Mouse (Mus musculus) forebrain, embryonic 11.5 days (tissue): ENCODE data around the gene Ptges3l. TPM values are rescaled to one million over a fixed set of nuclear protein-coding genes. Genes with fewer than 3 reads are reported as not detected.
"Not testable (repeated sequence)": the region's sequence is repeated elsewhere in the genome, so short reads cannot be mapped to it uniquely, and the experiment has no call there.

Experiments used
- ATAC-seq: fragments of 200-750 bp; cut with Nextera tagmentation; replicated peaks from 2 replicates; pipeline ENCODE4 v1.8.0; 2017; ENCODE audit warnings: moderate TSS enrichment; ENCODE audit not compliant: low FRiP score
- DNase-seq: peaks from one replicate; pipeline ENCODE4 v3.0.0-alpha.2; 2017; ENCODE audit warnings: low spot score
- H3K27ac ChIP-seq: fragments of 300-500 bp; sonication (generic); 2 replicates; pipeline ENCODE4 v1.5.1; 2014; ENCODE audit warnings: low read depth, low read length
- H3K27me3 ChIP-seq: fragments of 300-500 bp; sonication (generic); 2 replicates; pipeline ENCODE4 v1.6.1; 2014; ENCODE audit warnings: mild to moderate bottlenecking, low read length, mixed read lengths; ENCODE audit not compliant: control insufficient read depth, insufficient read depth
- H3K36me3 ChIP-seq: fragments of 300-500 bp; sonication (generic); 2 replicates; pipeline ENCODE4 v1.6.1; 2014; ENCODE audit warnings: mild to moderate bottlenecking, low read length, moderate library complexity, mixed read lengths; ENCODE audit not compliant: control insufficient read depth, insufficient read depth
- H3K4me1 ChIP-seq: fragments of 300-500 bp; sonication (generic); replicated peaks from 2 replicates; pipeline ENCODE4 v1.6.1; 2014; ENCODE audit warnings: low read length, mixed read lengths; ENCODE audit not compliant: control insufficient read depth, insufficient read depth
- H3K4me2 ChIP-seq: fragments of 300-500 bp; sonication (generic); 2 replicates; pipeline ENCODE4 v1.6.1; 2014; ENCODE audit warnings: low read depth, mild to moderate bottlenecking, low read length, moderate library complexity, mixed read lengths; ENCODE audit not compliant: severe bottlenecking
- H3K4me3 ChIP-seq: fragments of 300-500 bp; sonication (generic); 2 replicates; pipeline ENCODE4 v1.5.1; 2014; ENCODE audit warnings: low read depth, low read length
- H3K9ac ChIP-seq: fragments of 300-500 bp; sonication (generic); 2 replicates; pipeline ENCODE4 v1.6.1; 2014; ENCODE audit warnings: low read length
- H3K9me3 ChIP-seq: fragments of 300-500 bp; sonication (generic); 2 replicates; pipeline ENCODE4 v1.6.1; 2016; ENCODE audit warnings: low read length, mixed read lengths; ENCODE audit not compliant: control insufficient read depth
- WGBS: fragments of 180-500 bp; shearing (Covaris S2); extraction: QIAGEN DNeasy Blood & Tissue Kit; methylation state at CpG from one replicate; pipeline ENCODE4 v1.1.7; 2014; 5-methylcytosine and 5-hydroxymethylcytosine counted together
- polyA plus RNA-seq: library from polyadenylated mRNA; unstranded; fragments of >200 nt; fragmentation: Nextera tagmentation; extraction: Ambion mirVana; gene quantifications from 2 replicates; pipeline ENCODE4 v1.2.1, GENCODE M21; 2014

The Ptges3l gene
- polyA plus RNA-seq, 1 experiment from 2014 or later, result 1.6 TPM

DNA sequence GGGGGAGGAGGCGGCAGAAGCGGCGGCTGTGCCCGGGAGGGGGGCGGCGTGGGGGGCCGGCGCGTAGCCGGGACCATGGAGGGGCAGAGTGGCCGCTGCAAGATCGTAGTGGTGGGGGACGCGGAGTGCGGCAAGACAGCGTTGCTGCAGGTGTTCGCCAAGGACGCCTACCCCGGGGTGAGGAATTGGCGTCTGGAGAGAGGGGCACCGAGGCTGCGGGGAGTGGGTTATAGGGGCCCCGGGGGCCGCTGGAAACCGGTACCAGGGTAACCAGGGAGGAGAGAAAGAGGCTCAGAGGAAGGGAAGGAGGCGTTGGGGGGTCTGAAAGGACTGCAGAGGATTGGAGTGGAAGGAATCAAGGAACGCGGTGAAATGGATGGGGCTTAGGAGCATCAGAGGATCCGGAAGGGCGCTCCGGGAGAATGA lies 43.1 kb upstream of the Ptges3l start:
- Histone ChIP-seq H3K4me1 (peaks cover 15% of the 10 kb centered on the region), H3K4me2 (peak overlapping the region; percentile 63), H3K36me3 (no peaks in the 10 kb centered on the region), H3K27me3 (no peaks in the 10 kb centered on the region), H3K4me3 (peak overlapping the region; percentile 78), H3K9ac (peak overlapping the region; percentile 89), H3K27ac (peak overlapping the region; percentile 71), H3K9me3 (no peaks in the 10 kb centered on the region)
- ATAC-seq (peak; percentile 55; the same call in 1 of the 2 replicates), DNase-seq (no peak)
- whole genome bisulfite sequencing, result under 1% methylated on average over 30 of the region's 31 CpGs

DNA sequence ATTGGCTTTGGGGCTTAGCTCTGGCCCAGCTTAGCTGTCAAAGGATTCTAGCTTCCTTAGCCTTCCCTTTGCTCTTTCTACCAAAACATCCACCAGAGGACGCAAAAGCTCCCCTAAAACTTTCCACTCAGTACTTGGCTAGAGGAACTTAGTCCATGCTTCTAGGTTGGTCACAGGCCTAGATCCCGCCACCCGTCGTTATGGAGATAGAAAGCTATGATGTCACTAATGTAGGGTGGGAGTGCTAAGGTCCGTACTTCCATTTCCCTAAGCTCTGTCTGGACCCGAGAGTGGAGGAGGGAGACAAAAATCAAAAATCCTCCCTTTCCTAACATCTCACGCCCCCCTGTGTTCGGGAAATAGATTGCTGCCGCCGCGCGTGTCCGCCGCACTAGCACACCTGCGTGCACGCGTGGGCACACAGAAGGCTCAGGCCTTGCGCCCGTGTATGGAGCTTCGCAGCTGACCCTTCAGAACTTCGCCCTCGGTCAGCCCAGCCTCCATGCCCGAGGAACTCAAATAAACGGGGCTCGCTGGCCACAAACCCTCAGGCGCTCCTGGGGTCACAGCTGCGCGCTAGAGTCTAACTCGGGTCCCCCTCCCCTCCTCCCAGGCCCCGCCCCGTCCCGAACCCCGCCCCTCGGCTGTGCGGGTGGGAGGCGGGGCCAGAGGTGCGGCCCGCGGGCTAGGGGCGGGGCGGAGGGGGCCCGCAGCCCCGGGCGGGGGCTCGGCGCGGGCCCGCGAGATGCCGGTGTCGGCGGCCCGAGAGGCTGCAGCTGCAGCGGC lies 42.5 kb upstream of the Ptges3l start:
- ATAC-seq (peak; percentile 72), DNase-seq (peak; percentile 93)
- under 1% methylated on average over 50 of the region's 54 CpGs for WGBS
- H3K27me3 ChIP-seq, result no peaks in the 10 kb centered on the region
- H3K9me3 ChIP-seq, result no peaks in the 10 kb centered on the region
- H3K4me1 ChIP-seq, result peaks cover 20% of the 10 kb centered on the region
- H3K9ac ChIP-seq, result peak overlapping the region; percentile 89
- H3K36me3 ChIP-seq, result no peaks in the 10 kb centered on the region
- H3K4me2 ChIP-seq, result peak overlapping the region; percentile 63
- H3K27ac ChIP-seq, result peak overlapping the region; percentile 71
- peak overlapping the region; percentile 78 for H3K4me3 ChIP-seq

DNA sequence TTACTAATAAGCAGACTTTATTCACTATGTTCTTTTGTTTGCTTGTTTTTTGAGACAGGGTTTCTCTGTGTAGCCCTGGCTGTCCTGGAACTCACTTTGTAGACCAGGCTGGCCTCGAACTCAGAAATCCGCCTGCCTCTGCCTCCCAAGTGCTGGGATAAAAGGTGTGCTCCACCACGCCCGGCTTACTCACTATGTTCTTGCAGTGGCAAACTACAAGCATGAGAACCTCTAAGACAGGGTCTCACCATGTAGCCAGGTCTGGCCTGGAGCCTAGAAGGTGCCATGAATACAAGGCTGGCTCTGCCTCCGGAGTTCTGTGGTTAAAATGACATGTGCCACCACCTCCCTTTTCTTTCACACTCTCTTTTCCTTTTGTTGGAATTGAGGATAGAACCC lies 41.4 kb upstream of the Ptges3l start:
- H3K27me3 ChIP-seq, H3K27ac ChIP-seq, H3K36me3 ChIP-seq, ATAC-seq, H3K9me3 ChIP-seq, DNase-seq, H3K9ac ChIP-seq: not testable (repeated sequence)
- Histone ChIP-seq H3K4me2 (peak overlapping the region; percentile 96; the same call in 1 of the 2 replicates), H3K4me3 (peak overlapping the region; percentile 72), H3K4me1 (peaks cover 22% of the 10 kb centered on the region)
- 63% methylated on average over 5 of the region's 5 CpGs for WGBS

DNA sequence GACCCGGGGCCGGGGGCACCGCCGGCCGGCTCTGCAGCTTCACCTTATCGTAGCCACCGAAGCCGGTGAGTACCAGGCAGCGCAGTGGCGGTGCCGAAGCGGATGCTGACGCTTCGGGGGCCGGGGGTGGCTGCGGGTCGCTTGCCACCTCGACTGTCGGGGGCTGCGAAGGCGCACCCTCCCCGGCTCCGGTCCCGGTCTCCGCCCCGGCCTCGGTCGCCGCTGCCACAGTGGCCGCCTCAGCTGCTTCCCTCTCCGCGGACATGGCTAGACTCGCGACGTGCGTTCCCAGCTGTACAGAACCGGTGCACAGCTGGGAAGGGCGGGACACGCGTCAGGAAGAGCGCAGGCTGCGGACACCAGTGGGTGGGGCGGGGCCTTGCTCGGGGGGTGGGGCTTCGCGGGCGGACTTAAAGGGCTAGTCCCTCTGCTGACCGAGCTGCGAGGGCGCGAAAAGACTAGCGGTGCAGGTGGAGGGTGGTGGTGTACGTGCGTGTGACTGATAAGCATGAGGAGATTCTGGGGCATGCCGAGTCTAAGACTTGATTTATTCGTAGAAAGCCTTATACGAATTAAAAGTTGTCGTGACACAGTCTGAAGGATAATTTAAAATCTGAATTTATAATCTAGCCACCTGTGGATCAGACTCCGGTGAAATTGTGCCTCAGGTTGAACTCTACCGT lies 40.9 kb upstream of the Ptges3l start, which contains the start of gene Vat1:
Gene Vat1, minus strand, starts transcription at position 362 of the 683 bp plus-strand sequence.
- Histone ChIP-seq H3K27me3 (no peaks in the 10 kb centered on the region), H3K9ac (peak within 1 kb of the TSS; percentile 66), H3K27ac (peak within 1 kb of the TSS; percentile 63), H3K4me1 (peaks cover 22% of the 10 kb centered on the region), H3K4me3 (peak within 1 kb of the TSS; percentile 72), H3K4me2 (peak within 1 kb of the TSS; percentile 96), H3K36me3 (no peaks in the 10 kb centered on the region), H3K9me3 (no peaks in the 10 kb centered on the region)
- WGBS, result 2% methylated on average over 60 of the region's 60 CpGs
- peak; percentile 25; the same call in 1 of the 2 replicates for ATAC-seq
- DNase-seq, result peak; percentile 87

DNA sequence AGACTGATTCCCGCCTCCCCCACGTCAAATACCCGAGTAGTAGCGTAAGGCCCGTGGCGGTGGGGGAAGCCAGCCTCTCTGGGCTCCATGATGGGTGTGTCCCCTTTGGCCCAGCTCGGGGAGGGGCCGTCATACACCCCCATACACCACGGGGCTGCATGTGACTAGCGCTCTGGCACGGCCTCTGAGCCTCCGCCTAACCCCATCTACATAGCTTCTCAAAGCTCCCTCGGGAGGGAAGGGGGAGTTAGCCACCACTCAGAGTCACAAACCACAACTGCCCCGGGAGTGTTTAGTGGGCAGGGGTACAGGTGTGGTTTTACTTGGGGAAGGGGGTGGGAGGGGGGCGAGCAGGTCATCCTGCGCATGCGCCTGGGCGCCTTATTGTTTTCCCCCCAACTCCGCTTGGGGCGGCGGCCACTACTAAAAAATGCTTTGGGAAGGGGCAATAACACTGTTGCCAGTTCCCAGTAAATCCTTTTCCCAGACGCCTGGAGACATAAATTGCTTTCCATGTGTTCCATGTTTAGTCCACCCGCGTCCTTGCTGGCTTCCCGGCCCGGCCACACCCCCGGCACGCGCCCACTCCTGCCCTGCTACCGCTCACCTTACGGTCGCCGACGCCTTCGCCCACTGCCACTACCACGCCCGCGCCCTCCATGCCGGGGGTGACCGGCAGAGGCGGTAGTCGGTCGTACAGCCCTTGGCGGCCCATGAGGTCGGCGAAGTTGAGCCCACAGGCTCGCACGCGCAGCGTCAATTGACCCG lies 40.2 kb upstream of the Ptges3l start:
- ATAC-seq, result peak; percentile 37; the same call in 1 of the 2 replicates
- no peaks in the 10 kb centered on the region for H3K36me3 ChIP-seq
- under 1% methylated on average over 51 of the region's 51 CpGs for WGBS

DNA sequence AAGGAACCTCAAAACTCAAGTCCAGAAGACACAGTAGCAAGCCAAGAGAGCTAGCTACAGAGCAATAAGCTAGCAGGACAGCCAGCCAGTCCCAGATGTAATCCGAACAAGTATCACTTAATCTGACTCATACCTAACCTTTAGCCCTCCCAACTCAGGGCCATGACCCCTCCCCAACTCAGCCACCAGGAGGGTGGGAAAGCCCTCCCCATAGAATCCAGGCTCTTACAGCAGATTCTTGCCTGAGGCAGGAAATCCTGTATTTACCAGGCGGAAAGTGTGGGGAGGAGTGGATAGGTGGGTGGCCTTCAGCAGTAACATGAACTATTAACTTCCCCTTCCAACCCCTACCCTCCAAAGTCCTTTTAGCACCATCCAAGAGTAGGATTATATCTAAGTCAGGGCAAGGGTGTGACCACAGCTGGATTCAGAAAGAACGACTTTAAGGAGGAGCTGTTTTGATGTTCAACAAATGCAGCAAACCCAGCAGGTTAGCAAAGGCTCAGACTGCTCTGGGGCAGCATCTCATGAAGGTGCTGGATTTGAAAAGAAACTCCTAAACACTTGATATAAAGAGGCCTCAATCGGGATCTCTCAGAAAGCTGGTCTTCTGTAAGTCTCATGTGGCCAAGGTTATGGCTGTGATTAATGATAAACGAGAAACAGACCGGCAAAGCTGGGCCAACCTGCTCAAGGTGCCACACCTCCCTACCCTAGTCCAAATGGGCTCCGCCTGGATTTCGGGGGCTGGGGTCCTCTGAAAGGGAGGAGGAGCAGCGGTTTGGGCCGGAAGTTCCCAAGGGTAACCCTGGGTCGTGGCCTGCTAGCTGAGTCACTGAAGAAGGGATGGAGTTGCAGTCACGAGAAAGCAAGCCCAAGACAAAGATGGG lies 39.3 kb upstream of the Ptges3l start, which contains the start of gene Rnd2:
Gene Rnd2, plus strand, starts transcription at position 789 of the 890 bp plus-strand sequence.
- DNase-seq, result no peak
- Histone ChIP-seq H3K36me3 (no peaks in the 10 kb centered on the region), H3K27me3 (no peaks in the 10 kb centered on the region), H3K9me3 (no peaks in the 10 kb centered on the region), H3K27ac (peak within 1 kb of the TSS; percentile 63), H3K4me1 (peaks cover 20% of the 10 kb centered on the region), H3K4me2 (peak within 1 kb of the TSS; percentile 96), H3K4me3 (peak within 1 kb of the TSS; percentile 72), H3K9ac (peak within 1 kb of the TSS; percentile 66)
- ATAC-seq, result no peak
- WGBS, result 15% methylated on average over 12 of the region's 12 CpGs

More for the DNA sequence above, 40.2 kb upstream of the Ptges3l start:
- H3K9me3 ChIP-seq, result no peaks in the 10 kb centered on the region
- H3K4me1 ChIP-seq, result peaks cover 22% of the 10 kb centered on the region
- peak overlapping the region; percentile 66 for H3K9ac ChIP-seq
- peak overlapping the region; percentile 96 for H3K4me2 ChIP-seq
- no peaks in the 10 kb centered on the region for H3K27me3 ChIP-seq
- DNase-seq, result peak; percentile 80
- H3K27ac ChIP-seq, result peak overlapping the region; percentile 63
- H3K4me3 ChIP-seq, result peak overlapping the region; percentile 72

DNA sequence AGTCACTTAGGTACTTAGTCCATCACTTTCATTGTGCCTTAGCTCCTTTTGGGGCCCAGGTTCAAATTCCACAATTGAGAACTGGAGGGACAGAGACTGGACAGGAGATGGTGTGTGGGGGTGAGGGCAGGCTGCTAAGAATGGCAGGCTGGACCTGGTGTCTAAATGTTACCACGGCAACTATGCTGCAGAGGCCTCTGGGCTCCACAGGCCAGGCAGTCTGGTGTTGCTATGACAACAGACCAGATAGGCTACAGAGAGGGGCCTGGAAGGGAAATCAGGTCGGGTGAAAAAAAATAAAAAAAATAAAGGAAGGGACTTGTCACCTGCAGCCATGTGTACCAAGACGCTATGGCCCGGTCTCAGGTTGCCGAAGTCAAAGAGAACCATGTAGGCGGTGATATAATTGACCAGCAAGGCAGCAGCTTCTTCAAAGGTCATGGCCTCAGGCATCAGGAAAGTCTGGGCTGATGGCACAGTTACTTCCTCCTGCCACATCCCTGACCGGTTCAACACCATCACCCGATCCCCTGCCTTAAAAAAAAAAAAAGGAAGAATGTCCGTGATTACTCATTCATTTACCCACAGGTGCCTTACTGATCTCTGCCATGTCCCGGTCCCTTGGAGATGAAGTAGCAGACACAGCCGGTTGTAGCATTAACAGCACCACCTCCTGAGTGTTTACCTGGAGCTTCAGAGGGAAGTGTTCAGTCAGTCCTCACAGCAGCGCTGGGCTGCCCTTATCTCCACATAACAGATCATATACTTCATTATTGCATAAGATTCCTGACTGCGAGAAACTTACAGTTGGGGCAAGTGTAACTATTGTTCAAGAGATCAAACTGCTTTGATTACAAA lies 37.7 kb upstream of the Ptges3l start:
- Histone ChIP-seq H3K9me3 (no peaks in the 10 kb centered on the region), H3K27ac (no peak overlapping the region), H3K4me1 (peaks cover 17% of the 10 kb centered on the region), H3K27me3 (no peaks in the 10 kb centered on the region), H3K4me3 (no peak overlapping the region), H3K36me3 (no peaks in the 10 kb centered on the region), H3K4me2 (0 out of 2 replicates have a peak overlapping the region, but pooled peaks have one; percentile 15), H3K9ac (0 out of 2 replicates have a peak overlapping the region, but pooled peaks have one; percentile 6)
- ATAC-seq (peak; percentile 44; the same call in 1 of the 2 replicates), DNase-seq (no peak)
- WGBS, result 42% methylated on average over 13 of the region's 13 CpGs
